Mouse (Mus musculus) ES-E14 (cell line): ENCODE measurements around the gene Ruvbl1. TPM values are rescaled to one million over a fixed set of nuclear protein-coding genes. Genes with fewer than 3 reads are reported as not detected.
A peak's percentile ranks its signal among the peaks of the same experiment; 100 is the strongest.

ENCODE experiments used
- DNase-seq: peaks from one replicate; pipeline ENCODE4 v3.0.0-alpha.2; 2013; ENCODE audit warnings: low read depth, low spot score
- H3K27ac ChIP-seq: 2 replicates; pipeline ENCODE4 v1.5.1; 2012; ENCODE audit warnings: low read depth, mild to moderate bottlenecking, low read length, moderate library complexity, mixed read lengths; ENCODE audit not compliant: poor library complexity, insufficient read depth, severe bottlenecking
- H3K36me3 ChIP-seq: 2 replicates; pipeline ENCODE4 v1.6.1; 2012; ENCODE audit warnings: mild to moderate bottlenecking, low read length, moderate library complexity, mixed read lengths; ENCODE audit not compliant: control insufficient read depth, poor library complexity, insufficient read depth, severe bottlenecking
- H3K4me1 ChIP-seq, 2 experiments: fragments of 150-350 bp in 1 of 2; sonication (generic) in 1 of 2; 2 replicates each; pipeline ENCODE4 v1.6.1; 2012; ENCODE audit warnings: low read length in 2 of 2, mild to moderate bottlenecking in 1 of 2, mixed read lengths in 1 of 2; ENCODE audit not compliant: control insufficient read depth in 2 of 2, insufficient read depth in 2 of 2, poor library complexity in 1 of 2
- H3K4me3 ChIP-seq, 2 experiments: fragments of 150-350 bp in 1 of 2; sonication (generic) in 1 of 2; 2 replicates each; pipeline ENCODE4 v1.5.1; 2012; ENCODE audit warnings: low read length in 2 of 2, low read depth in 1 of 2, mild to moderate bottlenecking in 1 of 2, mixed read lengths in 1 of 2; ENCODE audit not compliant: insufficient read depth in 1 of 2, poor library complexity in 1 of 2, severe bottlenecking in 1 of 2
- H3K9ac ChIP-seq: 2 replicates; pipeline ENCODE4 v1.6.1; 2012; ENCODE audit warnings: low read depth, mild to moderate bottlenecking, low read length, mixed read lengths; ENCODE audit not compliant: poor library complexity, insufficient read depth, severe bottlenecking
- H3K9me3 ChIP-seq: fragments of 150-350 bp; sonication (generic); 2 replicates; pipeline ENCODE4 v1.6.1; 2012; ENCODE audit warnings: low read depth, mild to moderate bottlenecking, low read length; ENCODE audit not compliant: control insufficient read depth, insufficient read depth
- CHD2 ChIP-seq: IDR thresholded peaks from 2 replicates; pipeline ENCODE4 v1.6.1; 2014; ENCODE audit warnings: mild to moderate bottlenecking, low read depth, low read length, inconsistent platforms
- HCFC1 ChIP-seq: IDR thresholded peaks from 2 replicates; pipeline ENCODE4 v1.6.1; 2012; ENCODE audit warnings: low read length, inconsistent platforms, borderline replicate concordance; ENCODE audit not compliant: insufficient read depth
- MAFK ChIP-seq: IDR thresholded peaks from 2 replicates; pipeline ENCODE4 v1.6.1; 2014; ENCODE audit warnings: mild to moderate bottlenecking, low read depth, low read length, inconsistent platforms; ENCODE audit not compliant: insufficient read depth
- ZC3H11A ChIP-seq: IDR thresholded peaks from 2 replicates; pipeline ENCODE4 v1.6.1; 2012; ENCODE audit warnings: low read depth, mild to moderate bottlenecking, inconsistent platforms, low read length, borderline replicate concordance
- ZNF384 ChIP-seq: IDR thresholded peaks from 2 replicates; pipeline ENCODE4 v1.6.1; 2012; ENCODE audit warnings: low read depth, low read length, inconsistent platforms
- in situ Hi-C, 2 experiments: fragments of 600-800 bp; cut with MboI; formaldehyde crosslinking; loops; one replicate each; pipeline ENCODE4 v1.15.1; 2025; ENCODE audit warnings: low sequenced_read_pairs in 2 of 2, inconsistent platforms in 1 of 2; ENCODE audit not compliant: unreplicated experiment in 2 of 2
- total RNA-seq: library from RNA; depleted of rRNA; stranded (reverse); fragments of 300-350 nt; gene quantifications from 2 replicates; pipeline ENCODE4 v1.2.3, GENCODE M21; 2012

The Ruvbl1 gene
- total RNA-seq, 1 experiment, result 149 TPM

DNA sequence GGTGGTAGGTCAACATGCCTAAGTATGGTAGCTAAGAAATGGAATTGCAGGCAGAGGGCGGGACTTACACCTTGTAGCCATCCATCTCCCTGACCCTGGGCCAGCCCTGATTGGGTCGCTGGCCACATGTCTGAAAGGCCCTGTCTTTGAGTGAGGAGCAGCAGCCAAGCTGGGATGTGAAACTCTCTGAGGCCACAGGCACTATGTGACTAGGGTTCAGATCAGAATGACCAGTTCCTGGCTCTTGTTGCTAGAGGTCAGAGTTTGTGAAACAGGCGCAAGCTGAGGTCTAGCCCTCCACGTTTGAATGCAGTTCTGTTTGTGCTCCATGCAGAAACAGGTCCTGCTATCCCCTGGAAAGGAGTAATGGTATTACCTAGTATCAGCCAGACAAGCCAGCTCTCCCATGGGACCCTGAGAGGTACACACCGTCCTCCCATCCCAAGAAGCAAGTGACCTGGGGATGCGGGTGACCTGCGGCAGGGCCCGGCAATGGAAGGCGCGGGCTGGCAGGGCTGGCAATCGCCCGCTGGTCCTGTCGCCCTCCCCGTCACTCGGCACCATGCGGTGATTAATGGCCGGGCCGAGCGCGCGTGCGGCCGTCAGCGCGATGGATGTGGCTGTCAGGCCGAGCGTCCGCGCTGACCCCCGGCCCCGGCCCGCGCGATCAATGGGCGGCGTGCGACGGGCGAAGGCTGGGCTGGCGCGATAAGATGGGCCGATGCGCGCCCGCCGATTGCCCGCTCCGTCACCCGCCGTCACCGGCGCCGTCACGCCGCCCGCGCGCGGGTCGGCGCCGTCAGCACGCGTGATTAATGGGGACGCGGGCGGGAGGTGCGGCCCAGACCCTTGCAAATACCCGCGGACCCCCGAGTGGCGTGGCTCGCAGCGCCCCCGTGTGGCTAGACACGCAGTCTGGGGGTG, 34.5 kb downstream of the Ruvbl1 start:
- Histone ChIP-seq H3K4me3 (peak overlapping the region; percentile 47 to 64), H3K27ac (no peak overlapping the region), H3K4me1 (peaks cover 0 to 9% of the 10 kb centered on the region in 2 experiments; a peak in 1 of 4 replicates), H3K9me3 (no peaks in the 10 kb centered on the region), H3K36me3 (peaks cover 40% of the 10 kb centered on the region), H3K9ac (peak overlapping the region; percentile 54)
- no peak for DNase-seq
- in situ Hi-C loops, result loop anchor here in 1 of 2 experiments (10.0 kb wide), 1 partner anchor 315 kb away; no protein-coding TSS in a partner anchor
- 0 out of 2 replicates have a peak, but pooled peaks have one; percentile 47 for TF ChIP-seq HCFC1
- no peak for TF ChIP-seq ZNF384

DNA sequence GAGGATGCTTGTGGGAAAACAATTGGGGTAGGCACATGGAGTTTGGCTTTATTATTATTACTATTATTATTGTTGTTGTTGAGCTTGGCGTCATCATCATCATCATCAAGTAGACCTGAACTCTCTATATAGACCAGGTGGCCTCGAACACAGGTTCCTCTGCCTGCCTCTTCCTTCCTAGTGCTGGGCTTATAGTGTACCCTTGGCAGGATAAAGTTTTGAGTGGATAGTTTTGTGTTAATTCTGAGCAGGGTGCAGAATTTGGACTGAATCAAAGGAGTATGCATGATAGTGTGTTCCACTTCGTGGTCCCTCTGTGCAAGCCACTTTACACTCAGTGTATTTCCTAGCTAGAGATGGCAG, 35.2 kb downstream of the Ruvbl1 start:
- no peak for DNase-seq
- H3K27ac ChIP-seq, result no peak overlapping the region
- peak overlapping the region; percentile 47 to 64; a peak in 3 of 4 replicates for H3K4me3 ChIP-seq
- H3K9me3 ChIP-seq, result no peaks in the 10 kb centered on the region
- no peak for TF ChIP-seq ZNF384
- no peak for TF ChIP-seq ZC3H11A
- no peak for TF ChIP-seq MAFK
- no peak for TF ChIP-seq HCFC1
- TF ChIP-seq CHD2, result no peak
- no peak overlapping the region for H3K9ac ChIP-seq
- in situ Hi-C loops, result loop anchor here in 1 of 2 experiments (10.0 kb wide), 1 partner anchor 316 kb away; no protein-coding TSS in a partner anchor
- peaks cover 0 to 9% of the 10 kb centered on the region in 2 experiments; a peak in 1 of 4 replicates for H3K4me1 ChIP-seq
- peaks cover 46% of the 10 kb centered on the region for H3K36me3 ChIP-seq

DNA sequence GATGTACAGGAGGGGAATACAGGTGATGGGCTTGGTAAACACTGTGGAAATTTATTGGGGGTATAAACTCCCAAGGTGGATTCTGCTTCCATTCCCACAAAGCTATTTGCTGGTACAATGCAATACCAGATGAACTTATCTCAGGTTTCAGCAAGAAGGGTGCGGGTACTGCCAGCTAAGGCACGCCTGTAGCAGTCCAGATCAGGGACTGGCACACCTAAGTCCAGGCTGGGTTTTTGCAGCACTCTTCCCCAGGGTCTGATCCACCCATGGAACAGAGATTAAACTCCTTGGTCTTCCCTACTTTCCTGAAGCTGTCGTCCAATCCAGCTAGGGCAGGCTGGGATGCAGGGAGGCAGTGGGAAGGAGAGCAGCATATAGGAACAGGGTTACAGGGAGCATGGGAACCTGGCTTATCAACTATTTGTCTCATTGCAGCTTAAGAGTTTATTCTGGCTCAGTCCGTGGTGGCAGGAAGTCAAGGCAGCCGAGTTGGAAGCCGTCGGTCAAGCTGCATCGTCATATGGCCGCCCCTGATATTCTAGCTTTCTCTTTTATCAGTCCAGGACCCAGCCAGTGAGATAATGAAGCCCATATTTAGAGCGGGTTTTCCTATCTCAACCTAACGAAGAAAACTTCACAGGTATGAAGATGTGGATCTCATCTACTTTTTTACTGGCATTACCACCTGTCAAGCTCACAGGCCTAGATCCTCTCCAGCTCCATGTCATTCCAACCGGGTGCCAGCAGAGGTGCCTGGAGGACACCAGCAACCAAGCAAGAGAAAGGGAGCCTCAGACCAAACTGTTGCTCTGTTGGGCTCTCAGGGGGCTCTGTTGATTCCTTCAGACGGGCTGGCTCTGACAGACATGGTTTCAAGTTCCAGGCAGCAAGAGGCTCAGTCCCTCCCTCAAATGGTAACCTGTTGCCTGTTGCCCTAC, 37.1 kb downstream of the Ruvbl1 start:
- Histone ChIP-seq H3K9ac (no peak overlapping the region), H3K36me3 (peaks cover 56% of the 10 kb centered on the region), H3K27ac (no peak overlapping the region), H3K9me3 (no peaks in the 10 kb centered on the region), H3K4me1 (peaks cover 0 to 9% of the 10 kb centered on the region in 2 experiments; a peak in 1 of 4 replicates), H3K4me3 (no peak overlapping the region)
- in situ Hi-C loops, result loop anchor here in 1 of 2 experiments (10.0 kb wide), 1 partner anchor 317 kb away; no protein-coding TSS in a partner anchor
- no peak for DNase-seq
- TF ChIP-seq ZNF384, result no peak
- no peak for TF ChIP-seq HCFC1
- no peak for TF ChIP-seq CHD2
- no peak for TF ChIP-seq MAFK
- no peak for TF ChIP-seq ZC3H11A

DNA sequence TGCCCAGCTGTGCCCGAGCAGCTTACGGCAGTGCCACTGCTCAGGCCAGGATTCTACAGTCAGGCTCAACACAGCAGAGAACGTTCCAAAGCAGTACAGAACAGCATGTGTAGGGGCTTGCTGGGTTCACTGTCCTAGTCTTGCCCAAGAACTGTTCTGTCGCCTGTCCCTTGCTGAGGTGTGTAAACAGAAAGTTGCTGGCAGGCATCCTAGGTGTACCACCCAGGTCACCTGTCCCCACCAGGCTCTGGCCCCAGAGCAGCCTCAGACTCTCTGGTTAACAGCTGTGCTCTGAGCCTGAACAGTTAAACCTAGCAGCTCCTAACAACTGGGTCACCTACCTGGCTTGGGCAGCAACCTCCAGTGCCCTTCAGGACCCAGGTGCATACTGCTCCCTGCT, 37.8 kb downstream of the Ruvbl1 start:
- TF ChIP-seq CHD2 (no peak), ZC3H11A (no peak), MAFK (no peak), ZNF384 (no peak), HCFC1 (no peak)
- H3K27ac ChIP-seq, result no peak overlapping the region
- peaks cover 0 to 9% of the 10 kb centered on the region in 2 experiments; a peak in 1 of 4 replicates for H3K4me1 ChIP-seq
- H3K36me3 ChIP-seq, result peaks cover 58% of the 10 kb centered on the region
- no peak overlapping the region for H3K9ac ChIP-seq
- DNase-seq, result no peak
- in situ Hi-C loops, result loop anchor here in 1 of 2 experiments (10.0 kb wide), 1 partner anchor 318 kb away; no protein-coding TSS in a partner anchor
- H3K9me3 ChIP-seq, result no peaks in the 10 kb centered on the region
- no peak overlapping the region for H3K4me3 ChIP-seq
